8 mouse cellular contexts compared by ENCODE assay signal in the genomic region with DNA sequence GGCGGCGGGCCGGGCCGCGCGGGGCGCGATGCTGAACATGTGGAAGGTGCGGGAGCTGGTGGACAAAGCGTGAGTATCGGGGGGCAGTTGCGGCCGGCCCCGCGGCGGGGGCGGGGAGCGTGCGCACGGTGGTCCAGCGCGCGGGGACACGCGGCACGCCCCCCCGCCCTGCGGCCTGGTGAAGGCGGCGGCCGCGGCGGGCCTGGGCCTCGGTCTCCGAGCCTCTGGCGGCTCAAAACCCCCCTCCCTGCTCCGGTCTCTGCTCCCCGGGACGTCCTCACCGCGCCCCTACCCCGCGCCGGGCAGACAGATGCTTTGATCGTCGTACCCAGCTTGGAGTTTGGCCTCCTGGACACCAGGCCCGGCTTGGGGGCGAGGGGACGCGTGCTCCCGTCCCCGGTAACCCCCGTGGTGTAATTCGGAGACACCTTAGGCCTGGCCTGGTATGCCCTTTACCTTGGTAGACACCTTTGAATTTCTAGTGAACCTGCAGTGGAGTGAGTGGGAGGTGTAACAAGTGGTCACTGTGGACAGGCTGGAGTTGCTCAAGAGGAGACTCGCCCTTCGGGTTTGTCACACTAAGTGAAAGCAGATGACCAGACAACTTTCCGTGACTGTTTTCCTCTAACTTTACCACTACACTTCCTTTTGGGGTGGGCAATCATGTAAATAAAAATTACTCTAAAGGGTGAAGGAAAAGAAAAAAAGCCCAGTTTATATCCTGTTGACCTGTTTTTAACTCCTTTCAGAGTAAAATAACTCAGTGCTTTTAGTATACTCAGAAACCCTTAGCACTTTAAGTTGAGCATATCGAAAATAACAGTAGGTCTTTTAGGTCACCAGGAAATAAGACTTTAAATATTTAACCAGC. TPM values are rescaled to one million over a fixed set of nuclear protein-coding genes. Genes with fewer than 3 reads are reported as not detected.
DNase-seq lines count a peak whose midpoint lies in the region; ATAC-seq lines count a peak whose summit lies in the region.

No protein-coding gene starts in this region.

- no peak for DNase-seq in cerebellum, postnatal 14 days
- peak; percentile 68 for DNase-seq in Muller cell, postnatal 12 days (ENCODE audit: inconsistent ontology term)
- DNase-seq in heart, postnatal 36 days, result peak; percentile 34 to 51
- DNase-seq in midbrain, embryonic 14.5 days, result peak; percentile 55

- ATAC-seq in cerebellum, adult (ENCODE audit: insufficient number of reproducible peaks, low FRiP score, low TSS enrichment), result peak; percentile 17; the same call in 1 of the 2 replicates
- ATAC-seq in embryonic facial prominence, embryonic 15.5 days (ENCODE audit: insufficient number of reproducible peaks, low FRiP score, low TSS enrichment, low read depth), result peak; percentile 61
- ATAC-seq in limb, embryonic 13.5 days (ENCODE audit: low FRiP score, low read depth), result peak; percentile 59
- peak; percentile 80 for ATAC-seq in midbrain, embryonic 14.5 days (ENCODE audit: low FRiP score, low TSS enrichment)
- peak; percentile 61; the same call in 1 of the 2 replicates for ATAC-seq in stomach, embryonic 16.5 days (ENCODE audit: insufficient read depth, low FRiP score)

- no peaks in the 10 kb centered on the region for H3K9me3 ChIP-seq in embryonic facial prominence, embryonic 15.5 days (replicated peaks)
- H3K9me3 ChIP-seq in limb, embryonic 13.5 days, result no peaks in the 10 kb centered on the region
- no peaks in the 10 kb centered on the region for H3K9me3 ChIP-seq in midbrain, embryonic 14.5 days (ENCODE audit: control insufficient read depth, low read length)
- no peaks in the 10 kb centered on the region for H3K9me3 ChIP-seq in stomach, embryonic 16.5 days (replicated peaks; ENCODE audit: control insufficient read depth, low read length)

- intact Hi-C loops in heart, postnatal 36 days (cut with DNase I), result loop anchor here (2.0 kb wide), 1 partner anchor 28 kb away; no protein-coding TSS in a partner anchor

- peaks cover 28% of the 10 kb centered on the region for H3K4me1 ChIP-seq in embryonic facial prominence, embryonic 15.5 days
- peaks cover 50% of the 10 kb centered on the region for H3K4me1 ChIP-seq in limb, embryonic 13.5 days
- peaks cover 15% of the 10 kb centered on the region; the same call in 1 of the 2 replicates for H3K4me1 ChIP-seq in midbrain, embryonic 14.5 days (ENCODE audit: control insufficient read depth, insufficient read depth, low read length)
- peaks cover 20% of the 10 kb centered on the region for H3K4me1 ChIP-seq in stomach, embryonic 16.5 days (ENCODE audit: control insufficient read depth, insufficient read depth, low read length)

- H3K27me3 ChIP-seq in embryonic facial prominence, embryonic 15.5 days, result no peaks in the 10 kb centered on the region
- peaks cover 5% of the 10 kb centered on the region; the same call in 1 of the 2 replicates for H3K27me3 ChIP-seq in limb, embryonic 13.5 days
- no peaks in the 10 kb centered on the region for H3K27me3 ChIP-seq in midbrain, embryonic 14.5 days (ENCODE audit: control insufficient read depth, insufficient read depth, low read length)
- H3K27me3 ChIP-seq in stomach, embryonic 16.5 days (ENCODE audit: control insufficient read depth, insufficient read depth, low read length), result no peaks in the 10 kb centered on the region

- H3K4me2 ChIP-seq in embryonic facial prominence, embryonic 15.5 days (replicated peaks), result peak overlapping the region; percentile 59
- peak overlapping the region; percentile 77 for H3K4me2 ChIP-seq in limb, embryonic 13.5 days (replicated peaks)
- H3K4me2 ChIP-seq in midbrain, embryonic 14.5 days (ENCODE audit: low read length), result peak overlapping the region; percentile 83
- peak overlapping the region; percentile 72 for H3K4me2 ChIP-seq in stomach, embryonic 16.5 days (ENCODE audit: low read depth, low read length)

- peak overlapping the region; percentile 95 for H3K4me3 ChIP-seq in embryonic facial prominence, embryonic 15.5 days (replicated peaks)
- H3K4me3 ChIP-seq in limb, embryonic 13.5 days, result peak overlapping the region; percentile 96
- H3K4me3 ChIP-seq in midbrain, embryonic 14.5 days (replicated peaks; ENCODE audit: low read depth, low read length), result peak overlapping the region; percentile 98
- H3K4me3 ChIP-seq in stomach, embryonic 16.5 days (replicated peaks; ENCODE audit: low read length), result peak overlapping the region; percentile 98

- H3K27ac ChIP-seq in embryonic facial prominence, embryonic 15.5 days (replicated peaks), result peak overlapping the region; percentile 87
- H3K27ac ChIP-seq in limb, embryonic 13.5 days, result peak overlapping the region; percentile 53; the same call in 1 of the 2 replicates
- H3K27ac ChIP-seq in midbrain, embryonic 14.5 days (replicated peaks; ENCODE audit: low read depth, low read length), result peak overlapping the region; percentile 79
- peak overlapping the region; percentile 87 for H3K27ac ChIP-seq in stomach, embryonic 16.5 days (ENCODE audit: low read length)

- no peaks in the 10 kb centered on the region for H3K36me3 ChIP-seq in embryonic facial prominence, embryonic 15.5 days
- H3K36me3 ChIP-seq in limb, embryonic 13.5 days, result peaks cover 14% of the 10 kb centered on the region
- H3K36me3 ChIP-seq in midbrain, embryonic 14.5 days (ENCODE audit: control insufficient read depth, insufficient read depth, low read length), result peaks cover 12% of the 10 kb centered on the region
- 0 out of 2 replicates have a peak, but pooled peaks cover 3% of the 10 kb centered on the region for H3K36me3 ChIP-seq in stomach, embryonic 16.5 days (ENCODE audit: control insufficient read depth, insufficient read depth, low read length)

- under 1% methylated on average over 54 of the region's 58 CpGs for WGBS in embryonic facial prominence, embryonic 15.5 days
- 2% methylated on average over 55 of the region's 58 CpGs for WGBS in limb, embryonic 13.5 days
- WGBS in midbrain, embryonic 14.5 days, result 2% methylated on average over 41 of the region's 58 CpGs
- WGBS in stomach, embryonic 16.5 days, result under 1% methylated on average over 58 of the region's 58 CpGs

- H3K9ac ChIP-seq in embryonic facial prominence, embryonic 15.5 days, result peak overlapping the region; percentile 98
- peak overlapping the region; percentile 97 for H3K9ac ChIP-seq in limb, embryonic 13.5 days
- H3K9ac ChIP-seq in midbrain, embryonic 14.5 days (replicated peaks; ENCODE audit: low read length), result peak overlapping the region; percentile 88
- H3K9ac ChIP-seq in stomach, embryonic 16.5 days (ENCODE audit: low read length), result peak overlapping the region; percentile 99

RNA-seq across cellular contexts. Expression of a gene that starts 0.5 kb away (rescaled TPM):
- 82.3 and 87.6 TPM in 2 replicates for polyA plus RNA-seq in embryonic facial prominence, embryonic 15.5 days (2015; fragmentation: Nextera tagmentation; extraction: Ambion mirVana)
- 10 to 100 TPM; 43.2 to 43.7 TPM for total RNA-seq in heart, postnatal 36 days (2021)
- polyA plus RNA-seq in limb, embryonic 13.5 days (2015; fragmentation: Nextera tagmentation; extraction: Ambion mirVana), result 85.1 and 86.7 TPM in 2 replicates
- polyA plus RNA-seq in midbrain, embryonic 14.5 days (2014; fragmentation: Nextera tagmentation; extraction: Ambion mirVana), result 42.7 and 45.5 TPM in 2 replicates
- 82.4 and 85.6 TPM in 2 replicates for polyA plus RNA-seq in stomach, embryonic 16.5 days (2015; fragmentation: Nextera tagmentation; extraction: Ambion mirVana)

Comparison
In these comparisons a context has a peak if more than half of its experiments do, and no peak if none do; other contexts are left out.
1. ATAC-seq: peak in every context shown above with its lines; median percentile 80 in midbrain, embryonic 14.5 days; 61 in embryonic facial prominence, embryonic 15.5 days; 61 in stomach, embryonic 16.5 days; 59 in limb, embryonic 13.5 days; 17 in cerebellum, adult.
2. DNase-seq: peak in Muller cell, postnatal 12 days (single experiment), heart, postnatal 36 days (2 of 2) and midbrain, embryonic 14.5 days (single experiment); none in cerebellum, postnatal 14 days (0 of 2).
3. Peak in every context shown above with its lines, with median percentiles within 50 percentile points of each other: H3K27ac ChIP-seq, H3K4me2 ChIP-seq, H3K4me3 ChIP-seq and H3K9ac ChIP-seq.